Mouse (Mus musculus) liver, embryonic 14.5 days (tissue): ENCODE data around the gene Trp53tg5. TPM values are rescaled to one million over a fixed set of nuclear protein-coding genes. Genes with fewer than 3 reads are reported as not detected.

ENCODE experiments used
- ATAC-seq: fragments of 200-750 bp; cut with Nextera tagmentation; 2 replicates; pipeline ENCODE4 v1.8.0; 2017; ENCODE audit warnings: moderate number of reproducible peaks, mild to moderate bottlenecking, moderate library complexity; ENCODE audit not compliant: insufficient read depth
- DNase-seq, 3 experiments: peaks; one replicate each; pipeline ENCODE4 v3.0.0-alpha.2; 2012 to 2013; ENCODE audit warnings: low read depth in 3 of 3, low spot score in 3 of 3
- H3K27ac ChIP-seq: fragments of 300-500 bp; sonication (generic); 2 replicates; pipeline ENCODE4 v1.5.1; 2014; ENCODE audit warnings: moderate library complexity, mild to moderate bottlenecking, control low read depth, inconsistent platforms
- H3K27me3 ChIP-seq: fragments of 300-500 bp; sonication (generic); 2 replicates; pipeline ENCODE4 v1.6.1; 2014; ENCODE audit warnings: mild to moderate bottlenecking, low read length, moderate library complexity; ENCODE audit not compliant: control insufficient read depth, insufficient read depth
- H3K36me3 ChIP-seq: fragments of 300-500 bp; sonication (generic); replicated peaks from 2 replicates; pipeline ENCODE4 v1.6.1; 2014; ENCODE audit warnings: low read depth; ENCODE audit not compliant: control insufficient read depth, insufficient read depth
- H3K4me1 ChIP-seq, 2 experiments: fragments of 200-500 bp in 1 of 2; fragments of 300-500 bp in 1 of 2; sonication (generic) in 1 of 2; replicated peaks; 2 replicates each; pipeline ENCODE4 v1.6.1; 2012 to 2014; ENCODE audit warnings: antibody characterized with exemption in 1 of 2, inconsistent platforms in 1 of 2, low read length in 1 of 2; ENCODE audit not compliant: control insufficient read depth in 2 of 2, insufficient read depth in 2 of 2
- H3K4me2 ChIP-seq: fragments of 300-500 bp; sonication (generic); 2 replicates; pipeline ENCODE4 v1.6.1; 2014; ENCODE audit warnings: low read depth, mild to moderate bottlenecking, control low read depth, moderate library complexity
- H3K4me3 ChIP-seq, 2 experiments: fragments of 200-500 bp in 1 of 2; fragments of 300-500 bp in 1 of 2; sonication (generic) in 1 of 2; 2 replicates each; pipeline ENCODE4 v1.5.1; 2012 to 2014; ENCODE audit warnings: low read depth in 2 of 2, low read length in 2 of 2, mild to moderate bottlenecking in 2 of 2, control low read depth in 1 of 2, inconsistent platforms in 1 of 2, moderate library complexity in 1 of 2; ENCODE audit not compliant: insufficient read depth in 1 of 2
- H3K9ac ChIP-seq: fragments of 300-500 bp; sonication (generic); replicated peaks from 2 replicates; pipeline ENCODE4 v1.6.1; 2014; ENCODE audit warnings: mild to moderate bottlenecking, control low read depth, moderate library complexity
- H3K9me3 ChIP-seq: fragments of 300-500 bp; sonication (generic); 2 replicates; pipeline ENCODE4 v1.6.1; 2016; ENCODE audit warnings: low read length, mixed read lengths; ENCODE audit not compliant: control insufficient read depth
- CTCF ChIP-seq: IDR thresholded peaks from 2 replicates; pipeline ENCODE4 v1.5.1; 2016; ENCODE audit warnings: antibody characterized with exemption, low read depth, control low read depth
- EP300 ChIP-seq: IDR thresholded peaks from 2 replicates; pipeline ENCODE4 v1.6.1; 2016; ENCODE audit warnings: antibody characterized with exemption, low read depth
- whole genome bisulfite sequencing: fragments of 180-500 bp; shearing (Covaris S2); extraction: QIAGEN DNeasy Blood & Tissue Kit; methylation state at CpG from one replicate; pipeline ENCODE4 v1.1.7; 2014; ENCODE audit not compliant: insufficient replicate concordance; 5-methylcytosine and 5-hydroxymethylcytosine counted together
- polyA plus RNA-seq, 2 experiments: library from polyadenylated mRNA; depleted of rRNA in 1 of 2; stranded (reverse) in 1 of 2; unstranded in 1 of 2; fragments of >200 nt; fragmentation: Nextera tagmentation in 1 of 2; extraction: Ambion mirVana in 1 of 2; gene quantifications; 2 replicates each; pipeline versions ENCODE4 v1.2.1 to v1.2.3; 2012 to 2014

Trp53tg5 gene
- polyA plus RNA-seq, 2 experiments, result not detected

- Histone ChIP-seq H3K9ac (no peak overlapping the region), H3K27ac (no peak overlapping the region), H3K36me3 (no peaks in the 10 kb centered on the region), H3K27me3 (no peaks in the 10 kb centered on the region), H3K4me2 (no peak overlapping the region; the same call in 1 of the 2 replicates), H3K9me3 (no peaks in the 10 kb centered on the region), H3K4me3 (no peak overlapping the region), H3K4me1 (peaks cover 0 to 8% of the 10 kb centered on the region in 2 experiments; a peak in 1 of 4 replicates)
- DNase-seq (no peak), ATAC-seq (no peak)
- TF ChIP-seq EP300 (no peak), CTCF (no peak)
- 49% methylated on average over 10 of the region's 10 CpGs for WGBS
Measured at GRCm38 (mm10) chr2:164454846-164455245, 18.7 kb downstream of the Trp53tg5 start.

GRCm38 (mm10) chr2:164453887-164454500 lies 19.5 kb downstream of the Trp53tg5 start:
- no peak overlapping the region for H3K27ac ChIP-seq
- no peak overlapping the region for H3K9ac ChIP-seq
- H3K4me3 ChIP-seq, result no peak overlapping the region
- ATAC-seq (no peak), DNase-seq (no peak)
- no peak overlapping the region for H3K4me2 ChIP-seq
- 51% methylated on average over 7 of the region's 7 CpGs for WGBS
- TF ChIP-seq CTCF (no peak), EP300 (no peak)
- no peaks in the 10 kb centered on the region for H3K36me3 ChIP-seq
- H3K27me3 ChIP-seq, result no peaks in the 10 kb centered on the region
- no peaks in the 10 kb centered on the region for H3K9me3 ChIP-seq
- H3K4me1 ChIP-seq, result peaks cover 0 to 8% of the 10 kb centered on the region in 2 experiments; a peak in 1 of 4 replicates

- H3K27ac ChIP-seq, result no peak overlapping the region
- no peaks in the 10 kb centered on the region for H3K36me3 ChIP-seq
- H3K4me1 ChIP-seq, result peaks cover 0 to 8% of the 10 kb centered on the region in 2 experiments; a peak in 1 of 4 replicates
- H3K9me3 ChIP-seq, result no peaks in the 10 kb centered on the region
- no peak for TF ChIP-seq EP300
- no peak for TF ChIP-seq CTCF
- H3K9ac ChIP-seq, result no peak overlapping the region
- H3K4me2 ChIP-seq, result no peak overlapping the region
- ATAC-seq (no peak), DNase-seq (no peak)
- 61% methylated on average over 14 of the region's 14 CpGs for WGBS
- no peak overlapping the region for H3K4me3 ChIP-seq
- no peaks in the 10 kb centered on the region for H3K27me3 ChIP-seq
Measured at GRCm38 (mm10) chr2:164453047-164453757, 20.3 kb downstream of the Trp53tg5 start.

- Histone ChIP-seq H3K4me1 (peaks cover 0 to 8% of the 10 kb centered on the region in 2 experiments; a peak in 1 of 4 replicates), H3K27ac (no peak overlapping the region), H3K4me3 (no peak overlapping the region), H3K9me3 (no peaks in the 10 kb centered on the region), H3K27me3 (no peaks in the 10 kb centered on the region), H3K4me2 (no peak overlapping the region), H3K36me3 (no peaks in the 10 kb centered on the region), H3K9ac (no peak overlapping the region)
- no peak for ATAC-seq
- TF ChIP-seq EP300, result no peak
- TF ChIP-seq CTCF, result no peak
- WGBS, result 54% methylated on average over 11 of the region's 13 CpGs
- no peak for DNase-seq
Measured at GRCm38 (mm10) chr2:164452000-164452676, 21.4 kb downstream of the Trp53tg5 start.
